Mouse (Mus musculus) G1E (cell line): ENCODE results near the gene Slc5a3. TPM values are rescaled to one million over a fixed set of nuclear protein-coding genes. Genes with fewer than 3 reads are reported as not detected.

Experiments
- ATAC-seq: 2 replicates; pipeline ENCODE4 v1.8.0; 2016; ENCODE audit warnings: mild to moderate bottlenecking; ENCODE audit not compliant: insufficient number of reproducible peaks, poor library complexity, low FRiP score, severe bottlenecking; ENCODE audit errors: extremely low read depth
- DNase-seq: peaks from one replicate; pipeline ENCODE4 v3.0.0; 2012; ENCODE audit warnings: low spot score
- H3K27me3 ChIP-seq: 2 replicates; pipeline ENCODE4 v1.6.1; 2012; ENCODE audit warnings: mild to moderate bottlenecking, low read length, inconsistent platforms; ENCODE audit not compliant: insufficient read depth
- H3K36me3 ChIP-seq: replicated peaks from 2 replicates; pipeline ENCODE3; 2012; ENCODE audit warnings: mild to moderate bottlenecking, inconsistent platforms
- H3K4me1 ChIP-seq: 2 replicates; pipeline ENCODE4 v1.6.1; 2012; ENCODE audit warnings: low read depth, low read length, inconsistent platforms, mixed read lengths; ENCODE audit not compliant: insufficient read depth
- H3K4me3 ChIP-seq: 2 replicates; pipeline ENCODE4 v1.5.1; 2012; ENCODE audit warnings: low read depth, mild to moderate bottlenecking, inconsistent platforms, low read length, moderate library complexity, mixed read lengths
- H3K9me3 ChIP-seq: replicated peaks from 2 replicates; pipeline ENCODE4 v1.6.1; 2012; ENCODE audit warnings: inconsistent platforms
- CTCF ChIP-seq: IDR thresholded peaks from 2 replicates; pipeline ENCODE4 v1.5.1; 2012; ENCODE audit warnings: low read depth, low read length, inconsistent platforms, mixed read lengths
- GATA1 ChIP-seq: IDR thresholded peaks from 2 replicates; pipeline ENCODE4 v1.6.1; 2012; ENCODE audit warnings: borderline replicate concordance, low read length, inconsistent platforms, mixed read lengths
- GATA2 ChIP-seq: IDR thresholded peaks from 2 replicates; pipeline ENCODE4 v1.6.1; 2012; ENCODE audit warnings: low read depth, low read length, inconsistent platforms, borderline replicate concordance
- POLR2AphosphoS5 ChIP-seq: IDR thresholded peaks from 2 replicates; pipeline ENCODE4 v1.6.1; 2012; ENCODE audit warnings: low read depth, low read length, inconsistent platforms; ENCODE audit not compliant: insufficient replicate concordance
- TAL1 ChIP-seq: conservative IDR thresholded peaks from 2 replicates; pipeline ENCODE4 v1.6.1; 2012; ENCODE audit warnings: low read depth, low read length, inconsistent platforms, mixed read lengths
- polyA plus RNA-seq: library from polyadenylated mRNA; stranded (reverse); fragments of >175 nt; gene quantifications from 2 replicates; pipeline ENCODE4 v1.2.3, GENCODE M21; 2012
- total RNA-seq, 2 experiments: library from RNA; stranded (forward) in 1 of 2; stranded (reverse) in 1 of 2; fragments of 200-1000 nt in 1 of 2; fragments of >200 nt in 1 of 2; fragmentation: Nextera tagmentation in 1 of 2; gene quantifications; 2 replicates each; pipeline ENCODE4 v1.2.3; 2014 to 2017

Slc5a3 gene
- total RNA-seq (2014; fragmentation: Nextera tagmentation): 3.6 and 5.7 TPM in 2 replicates
- 2.6 and 3.1 TPM in 2 replicates for total RNA-seq (2017)
- 0.07 and 0.09 TPM in 2 replicates for polyA plus RNA-seq

DNA sequence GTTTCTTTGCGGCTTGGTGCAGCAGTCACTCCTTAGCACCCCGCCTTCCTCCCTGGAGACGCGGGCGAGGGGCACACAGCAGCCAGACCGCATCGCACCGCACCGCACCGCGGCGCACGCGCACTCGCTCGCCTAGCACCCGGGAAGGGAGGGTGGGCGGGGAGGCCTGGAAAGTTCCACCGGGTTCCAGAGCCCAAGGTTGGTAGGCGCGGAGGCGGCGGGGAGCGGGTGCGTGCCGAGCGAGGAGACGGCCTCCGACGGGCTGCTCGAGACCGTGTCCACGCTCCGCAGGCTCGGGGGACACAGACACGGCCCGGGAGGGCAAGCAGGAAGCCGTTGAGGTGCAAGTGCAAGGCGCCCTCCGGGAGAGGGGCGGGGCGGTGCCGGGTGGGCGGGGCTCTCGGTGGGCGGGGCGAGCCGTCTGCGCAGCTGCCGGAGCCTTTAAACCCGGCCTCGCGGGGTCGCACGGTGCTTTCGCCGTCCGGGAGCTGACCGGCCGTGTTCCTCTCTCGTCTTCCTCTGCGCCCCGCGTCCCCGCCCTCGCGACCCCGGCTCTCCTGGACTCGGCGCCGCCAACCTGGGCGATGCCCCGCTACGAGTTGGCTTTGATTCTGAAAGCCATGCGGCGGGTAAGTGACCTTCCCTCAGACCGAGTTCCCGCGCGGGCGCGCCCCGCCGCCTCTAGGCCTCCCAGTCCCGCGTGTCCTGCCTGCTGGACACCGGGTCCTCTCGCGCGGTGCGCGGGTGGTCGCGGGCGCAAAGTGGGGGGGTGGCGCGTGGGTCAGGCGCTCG, at the start of gene Slc5a3, which contains the start of the genes Mrps6 and Gm49711:
Gene Slc5a3 (plus strand): TSS at position 471 of the 792 bp plus-strand sequence.
Gene Mrps6 (plus strand): TSS at position 419 of the 792 bp plus-strand sequence.
Gene Gm49711 (plus strand): TSS at position 465 of the 792 bp plus-strand sequence.
- Histone ChIP-seq H3K27me3 (peaks cover 8% of the 10 kb centered on the region; the same call in 1 of the 2 replicates), H3K9me3 (peaks cover 15% of the 10 kb centered on the region), H3K4me3 (peak within 1 kb of the TSS; percentile 88), H3K4me1 (peaks cover 20% of the 10 kb centered on the region), H3K36me3 (peaks cover 35% of the 10 kb centered on the region)
- TF ChIP-seq POLR2AphosphoS5 (no peak), GATA1 (no peak), CTCF (no peak), GATA2 (no peak), TAL1 (no peak)
- peak; percentile 65 for ATAC-seq
- peak; percentile 94 for DNase-seq

GRCm38 (mm10) chr16:92009586-92009985, 48.5 kb upstream of the Slc5a3 start:
- TF ChIP-seq CTCF (no peak), GATA2 (no peak), GATA1 (no peak), POLR2AphosphoS5 (no peak), TAL1 (no peak)
- H3K36me3 ChIP-seq: no peaks in the 10 kb centered on the region

GRCm38 (mm10) chr16:92016792-92017191, 41.3 kb upstream of the Slc5a3 start:
- H3K27me3 ChIP-seq: peaks cover 30% of the 10 kb centered on the region
- no peaks in the 10 kb centered on the region for H3K36me3 ChIP-seq
- no peaks in the 10 kb centered on the region for H3K9me3 ChIP-seq
- no peak overlapping the region for H3K4me3 ChIP-seq
- ATAC-seq (no peak), DNase-seq (no peak)
- TF ChIP-seq TAL1: no peak
- H3K4me1 ChIP-seq: peaks cover 4% of the 10 kb centered on the region

More at GRCm38 (mm10) chr16:92009586-92009985, 48.5 kb upstream of the Slc5a3 start:
- Histone ChIP-seq H3K9me3 (no peaks in the 10 kb centered on the region), H3K4me3 (no peak overlapping the region), H3K27me3 (peaks cover 13% of the 10 kb centered on the region), H3K4me1 (no peaks in the 10 kb centered on the region)
- no peak for DNase-seq
- ATAC-seq: no peak

GRCm38 (mm10) chr16:92019141-92020118, 38.7 kb upstream of the Slc5a3 start:
- TF ChIP-seq POLR2AphosphoS5 (no peak), GATA2 (no peak), TAL1 (no peak), GATA1 (no peak)
- Histone ChIP-seq H3K27me3 (peaks cover 23% of the 10 kb centered on the region), H3K4me3 (no peak overlapping the region), H3K36me3 (no peaks in the 10 kb centered on the region), H3K4me1 (peaks cover 9% of the 10 kb centered on the region), H3K9me3 (no peaks in the 10 kb centered on the region)
- DNase-seq (no peak), ATAC-seq (no peak)

GRCm38 (mm10) chr16:92021656-92022400, 36.3 kb upstream of the Slc5a3 start:
- H3K9me3 ChIP-seq: no peaks in the 10 kb centered on the region
- no peak for ATAC-seq
- H3K27me3 ChIP-seq: peaks cover 30% of the 10 kb centered on the region
- no peaks in the 10 kb centered on the region for H3K36me3 ChIP-seq
- no peak overlapping the region for H3K4me3 ChIP-seq
- peak; percentile 14 for DNase-seq
- peaks cover 9% of the 10 kb centered on the region for H3K4me1 ChIP-seq
- TF ChIP-seq CTCF (no peak), TAL1 (no peak), GATA1 (no peak), GATA2 (no peak), POLR2AphosphoS5 (no peak)
